Mouse (Mus musculus) liver, adult (tissue): ENCODE data around the gene Gcnt3.

Experiments
- GATA4 ChIP-seq: IDR thresholded peaks from 2 replicates; pipeline ENCODE4 v1.6.1; 2014; ENCODE audit warnings: mild to moderate bottlenecking, low read length; ENCODE audit not compliant: insufficient replicate concordance

Gcnt3 gene

GRCm38 (mm10) chr9:69989303-69990121, 48.4 kb downstream of the Gcnt3 start, which contains the start of gene Bnip2:
Bnip2 (plus strand) TSS chr9:69989466.
- TF ChIP-seq GATA4: peak; percentile 24; the same call in 1 of the 2 replicates

DNA sequence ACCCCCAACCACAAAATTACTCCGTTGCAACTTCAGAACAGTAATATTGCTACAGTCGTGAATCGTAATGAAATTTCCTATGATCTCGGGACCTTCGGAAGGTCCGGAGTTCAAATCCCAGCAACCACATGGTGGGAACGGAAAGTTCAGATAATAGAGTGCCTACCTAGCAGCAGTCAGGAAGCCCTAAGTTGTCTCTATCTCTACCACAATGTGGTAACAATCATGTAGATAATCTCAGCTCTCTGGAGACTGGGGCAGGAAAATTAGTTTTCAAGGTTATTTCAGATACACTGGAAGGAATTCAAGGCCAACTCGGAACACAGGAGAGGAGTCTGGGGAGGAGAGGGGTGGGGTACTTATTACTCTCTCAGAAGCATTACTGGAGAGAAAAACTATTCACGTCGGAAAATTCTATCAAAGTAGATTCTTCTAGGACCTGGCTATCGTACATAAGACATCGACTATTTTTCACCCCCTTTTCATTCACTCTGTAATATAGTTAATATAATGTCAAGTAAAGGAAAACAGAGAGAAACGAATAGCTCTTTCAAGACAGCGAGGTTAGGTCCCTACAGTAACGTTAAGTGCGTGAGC, 49.1 kb downstream of the Gcnt3 start:
- no peak for TF ChIP-seq GATA4

- no peak for TF ChIP-seq GATA4
Measured at GRCm38 (mm10) chr9:69987579-69987978, 50.3 kb downstream of the Gcnt3 start.

DNA sequence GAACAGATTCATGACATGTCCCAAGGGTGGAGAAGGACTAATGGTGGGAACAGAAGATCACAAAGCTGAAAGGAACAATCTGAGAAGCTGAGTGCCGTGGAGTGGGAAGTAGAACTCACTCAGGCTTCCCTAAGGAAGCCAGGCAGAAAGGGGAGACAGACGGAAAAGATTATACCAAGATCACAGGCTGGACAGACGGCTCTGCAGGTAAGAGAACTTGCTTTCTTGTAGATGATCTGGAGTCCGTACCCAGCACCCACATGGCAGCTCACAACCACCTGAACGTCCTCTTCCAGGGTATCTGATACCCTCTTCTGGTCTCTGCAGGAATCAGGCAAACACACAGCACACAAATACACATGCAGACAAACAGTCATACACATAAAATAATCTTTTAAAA, 51.3 kb downstream of the Gcnt3 start:
- TF ChIP-seq GATA4: no peak

- no peak for TF ChIP-seq GATA4
Measured at GRCm38 (mm10) chr9:69986063-69986462, 51.8 kb downstream of the Gcnt3 start.

DNA sequence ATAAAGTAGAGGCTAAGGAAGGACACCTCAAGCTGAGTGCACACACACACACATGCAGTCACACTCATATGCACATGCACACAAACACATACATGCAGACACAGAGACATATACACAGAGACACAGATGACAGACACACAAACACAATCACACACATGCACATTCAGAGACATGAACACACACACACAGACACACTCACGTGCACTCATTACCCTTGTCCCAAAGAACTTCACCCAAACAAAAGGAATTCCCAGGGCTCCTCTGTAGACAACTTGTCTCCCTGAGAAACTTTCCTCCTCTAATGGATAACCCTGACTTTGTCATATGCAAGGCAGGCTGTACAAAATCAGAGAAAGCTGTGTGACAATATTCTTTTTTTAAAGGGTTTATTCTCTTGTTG, 52.4 kb downstream of the Gcnt3 start:
- TF ChIP-seq GATA4: no peak
